Mouse (Mus musculus) forebrain, embryonic 11.5 days (tissue): ENCODE measurements around the gene Celsr1. TPM values are rescaled to one million over a fixed set of nuclear protein-coding genes. Genes with fewer than 3 reads are reported as not detected.
A peak's percentile ranks its signal among the peaks of the same experiment; 100 is the strongest.

Source experiments
- ATAC-seq: fragments of 200-750 bp; cut with Nextera tagmentation; replicated peaks from 2 replicates; pipeline ENCODE4 v1.8.0; 2017; ENCODE audit warnings: moderate TSS enrichment; ENCODE audit not compliant: low FRiP score
- DNase-seq: peaks from one replicate; pipeline ENCODE4 v3.0.0-alpha.2; 2017; ENCODE audit warnings: low spot score
- H3K27ac ChIP-seq: fragments of 300-500 bp; sonication (generic); 2 replicates; pipeline ENCODE4 v1.5.1; 2014; ENCODE audit warnings: low read depth, low read length
- H3K27me3 ChIP-seq: fragments of 300-500 bp; sonication (generic); 2 replicates; pipeline ENCODE4 v1.6.1; 2014; ENCODE audit warnings: mild to moderate bottlenecking, low read length, mixed read lengths; ENCODE audit not compliant: control insufficient read depth, insufficient read depth
- H3K36me3 ChIP-seq: fragments of 300-500 bp; sonication (generic); 2 replicates; pipeline ENCODE4 v1.6.1; 2014; ENCODE audit warnings: mild to moderate bottlenecking, low read length, moderate library complexity, mixed read lengths; ENCODE audit not compliant: control insufficient read depth, insufficient read depth
- H3K4me1 ChIP-seq: fragments of 300-500 bp; sonication (generic); replicated peaks from 2 replicates; pipeline ENCODE4 v1.6.1; 2014; ENCODE audit warnings: low read length, mixed read lengths; ENCODE audit not compliant: control insufficient read depth, insufficient read depth
- H3K4me2 ChIP-seq: fragments of 300-500 bp; sonication (generic); 2 replicates; pipeline ENCODE4 v1.6.1; 2014; ENCODE audit warnings: low read depth, mild to moderate bottlenecking, low read length, moderate library complexity, mixed read lengths; ENCODE audit not compliant: severe bottlenecking
- H3K4me3 ChIP-seq: fragments of 300-500 bp; sonication (generic); 2 replicates; pipeline ENCODE4 v1.5.1; 2014; ENCODE audit warnings: low read depth, low read length
- H3K9ac ChIP-seq: fragments of 300-500 bp; sonication (generic); 2 replicates; pipeline ENCODE4 v1.6.1; 2014; ENCODE audit warnings: low read length
- H3K9me3 ChIP-seq: fragments of 300-500 bp; sonication (generic); 2 replicates; pipeline ENCODE4 v1.6.1; 2016; ENCODE audit warnings: low read length, mixed read lengths; ENCODE audit not compliant: control insufficient read depth
- WGBS: fragments of 180-500 bp; shearing (Covaris S2); extraction: QIAGEN DNeasy Blood & Tissue Kit; methylation state at CpG from one replicate; pipeline ENCODE4 v1.1.7; 2014; 5-methylcytosine and 5-hydroxymethylcytosine counted together
- polyA plus RNA-seq: library from polyadenylated mRNA; unstranded; fragments of >200 nt; fragmentation: Nextera tagmentation; extraction: Ambion mirVana; gene quantifications from 2 replicates; pipeline ENCODE4 v1.2.1, GENCODE M21; 2014

The Celsr1 gene
- polyA plus RNA-seq, 1 experiment from 2014 or later: 7.3 TPM

DNA sequence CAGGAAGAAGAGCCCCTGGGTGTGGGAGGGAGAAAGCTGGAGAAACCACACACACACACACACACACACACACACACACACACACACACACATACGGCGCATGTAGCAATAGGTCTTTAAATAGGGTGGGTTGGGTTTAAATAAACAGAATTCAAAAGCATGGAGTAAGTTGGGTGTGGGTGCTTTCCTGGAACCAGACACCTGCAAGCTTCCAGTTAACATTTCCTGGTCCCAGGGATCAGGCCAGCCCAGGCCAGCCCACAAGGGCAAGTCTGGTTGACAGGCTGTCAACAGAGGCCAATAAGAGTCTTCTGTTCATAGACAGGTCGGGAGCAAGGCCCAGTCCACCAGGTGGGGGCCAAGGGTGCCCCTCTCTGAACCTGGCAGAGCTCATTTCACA is 2.3 kb upstream of the Celsr1 start:
- Histone ChIP-seq H3K9me3 (peaks cover 13% of the 10 kb centered on the region; the same call in 1 of the 2 replicates), H3K4me2 (no peak overlapping the region), H3K9ac (no peak overlapping the region), H3K4me3 (no peak overlapping the region), H3K4me1 (peaks cover 8% of the 10 kb centered on the region), H3K27ac (no peak overlapping the region), H3K27me3 (peaks cover 16% of the 10 kb centered on the region), H3K36me3 (peaks cover 9% of the 10 kb centered on the region; the same call in 1 of the 2 replicates)
- ATAC-seq: no peak
- DNase-seq: no peak
- 77% methylated on average over 3 of the region's 3 CpGs for WGBS

DNA sequence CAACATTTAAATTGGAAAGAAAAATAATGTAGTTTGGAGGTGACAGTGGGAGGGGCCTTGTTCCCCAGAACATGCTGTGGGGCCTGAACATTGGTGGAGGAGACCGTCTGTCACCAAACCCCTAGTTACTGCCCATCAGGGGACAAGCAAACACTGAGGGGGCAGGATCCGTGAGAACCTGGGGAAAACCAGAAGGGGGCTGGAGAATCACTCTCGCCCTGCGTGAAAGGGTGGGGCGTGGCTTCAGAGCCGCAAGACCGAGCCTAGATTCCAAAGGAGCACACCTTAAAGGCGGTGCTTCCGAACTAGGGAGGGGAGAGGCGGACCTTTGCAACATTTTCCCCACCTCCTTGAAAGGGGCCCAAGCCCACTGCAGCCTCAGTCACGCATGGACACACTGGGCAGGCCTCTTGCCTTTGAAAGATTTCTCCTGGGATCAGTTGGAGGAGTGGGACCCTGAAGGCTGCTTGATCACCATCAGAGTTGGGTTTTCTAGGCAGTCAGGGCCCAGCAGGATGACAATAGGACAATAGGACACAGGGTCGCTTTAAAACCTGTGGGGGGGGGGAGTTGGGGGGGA is 1.3 kb upstream of the Celsr1 start:
- Histone ChIP-seq H3K27ac (no peak overlapping the region), H3K4me1 (peaks cover 8% of the 10 kb centered on the region), H3K9ac (no peak overlapping the region), H3K36me3 (peaks cover 20% of the 10 kb centered on the region), H3K27me3 (peaks cover 16% of the 10 kb centered on the region), H3K4me3 (no peak overlapping the region; the same call in 1 of the 2 replicates), H3K4me2 (peak overlapping the region; percentile 88; the same call in 1 of the 2 replicates), H3K9me3 (peaks cover 23% of the 10 kb centered on the region)
- ATAC-seq (no peak; the same call in 1 of the 2 replicates), DNase-seq (peak; percentile 58)
- 2% methylated on average over 12 of the region's 12 CpGs for WGBS

DNA sequence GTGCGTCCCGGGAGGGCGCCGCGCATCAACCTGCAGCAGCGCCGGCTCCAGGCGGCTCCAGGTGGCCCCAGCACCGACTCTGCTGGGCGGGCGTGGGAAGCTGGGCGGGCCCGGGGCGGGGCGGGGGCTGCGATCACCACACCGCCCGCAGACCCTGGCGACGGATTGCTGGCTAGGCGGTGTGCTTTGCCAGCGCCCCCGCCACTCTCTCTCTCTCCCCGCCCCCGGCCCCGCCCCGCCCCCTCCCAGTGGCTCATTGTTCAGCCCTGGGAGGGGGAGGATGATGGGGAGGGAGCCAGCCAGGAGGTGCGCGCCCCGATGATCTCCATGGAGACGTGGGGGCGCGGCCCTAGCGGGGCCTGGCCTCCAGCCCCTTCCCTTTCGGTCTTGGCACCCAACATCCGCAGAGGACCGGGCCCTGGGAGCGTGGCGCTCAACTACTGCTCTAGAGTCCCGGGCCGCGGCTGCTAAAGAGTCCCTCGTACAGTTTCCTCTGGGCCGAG is 495 bp upstream of the Celsr1 start:
- Histone ChIP-seq H3K9me3 (peaks cover 25% of the 10 kb centered on the region), H3K4me3 (peak overlapping the region; percentile 60), H3K9ac (peak overlapping the region; percentile 70), H3K27ac (peak overlapping the region; percentile 65), H3K4me1 (peaks cover 8% of the 10 kb centered on the region), H3K27me3 (peaks cover 16% of the 10 kb centered on the region), H3K36me3 (peaks cover 21% of the 10 kb centered on the region), H3K4me2 (peak overlapping the region; percentile 88)
- DNase-seq (peak; percentile 94), ATAC-seq (peak; percentile 88)
- WGBS: 1% methylated on average over 36 of the region's 44 CpGs

DNA sequence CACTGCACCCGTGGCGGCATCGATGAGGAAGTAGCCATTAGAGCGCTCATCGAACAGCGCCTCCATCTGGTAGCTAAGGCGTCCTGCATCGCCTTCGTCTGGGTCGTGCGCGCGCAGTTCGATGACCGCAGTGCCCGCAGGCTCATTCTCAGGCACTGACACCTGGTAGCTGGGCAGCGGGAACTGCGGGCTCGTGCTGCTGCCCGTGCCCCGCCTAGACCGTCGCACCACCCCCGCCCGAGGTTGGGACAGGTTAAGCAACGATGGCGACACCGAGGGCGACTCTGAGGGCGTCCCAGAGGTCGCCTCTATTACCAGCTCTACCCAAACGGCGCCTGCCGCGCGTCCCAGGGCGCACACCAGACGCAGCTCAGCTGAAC is 776 bp downstream of the Celsr1 start:
- Histone ChIP-seq H3K9me3 (peaks cover 25% of the 10 kb centered on the region), H3K9ac (peak overlapping the region; percentile 70), H3K4me2 (peak overlapping the region; percentile 88), H3K4me1 (peaks cover 8% of the 10 kb centered on the region), H3K4me3 (peak overlapping the region; percentile 60), H3K36me3 (peaks cover 21% of the 10 kb centered on the region), H3K27ac (no peak overlapping the region), H3K27me3 (peaks cover 16% of the 10 kb centered on the region)
- WGBS: under 1% methylated on average over 38 of the region's 38 CpGs
- DNase-seq (peak; percentile 83), ATAC-seq (peak; percentile 6; the same call in 1 of the 2 replicates)

DNA sequence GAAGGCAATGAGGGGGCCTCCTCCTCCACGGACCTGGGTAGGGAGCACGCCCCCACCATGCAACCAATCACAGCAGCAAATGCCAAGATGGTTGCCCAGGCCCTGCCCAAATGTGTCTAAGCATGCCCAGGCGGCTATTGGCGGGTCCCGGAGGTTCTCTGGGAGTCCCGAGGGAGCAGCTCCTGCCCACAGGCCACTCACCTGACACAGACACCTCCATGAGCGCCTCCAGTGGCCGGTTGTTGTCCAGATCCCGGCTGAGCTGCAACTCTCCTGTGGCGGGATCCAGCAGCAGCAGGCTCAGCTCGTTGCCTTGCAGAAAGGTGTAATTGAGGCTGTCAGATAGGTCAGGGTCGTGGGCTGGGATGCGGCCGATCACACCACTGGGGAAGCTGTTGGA is 3.6 kb downstream of the Celsr1 start:
- Histone ChIP-seq H3K4me2 (no peak overlapping the region; the same call in 1 of the 2 replicates), H3K27ac (no peak overlapping the region), H3K4me1 (peaks cover 6% of the 10 kb centered on the region), H3K9ac (no peak overlapping the region), H3K4me3 (no peak overlapping the region), H3K36me3 (peaks cover 21% of the 10 kb centered on the region), H3K9me3 (peaks cover 25% of the 10 kb centered on the region), H3K27me3 (peaks cover 16% of the 10 kb centered on the region)
- WGBS: 81% methylated on average over 14 of the region's 14 CpGs
- no peak for ATAC-seq
- DNase-seq: no peak

DNA sequence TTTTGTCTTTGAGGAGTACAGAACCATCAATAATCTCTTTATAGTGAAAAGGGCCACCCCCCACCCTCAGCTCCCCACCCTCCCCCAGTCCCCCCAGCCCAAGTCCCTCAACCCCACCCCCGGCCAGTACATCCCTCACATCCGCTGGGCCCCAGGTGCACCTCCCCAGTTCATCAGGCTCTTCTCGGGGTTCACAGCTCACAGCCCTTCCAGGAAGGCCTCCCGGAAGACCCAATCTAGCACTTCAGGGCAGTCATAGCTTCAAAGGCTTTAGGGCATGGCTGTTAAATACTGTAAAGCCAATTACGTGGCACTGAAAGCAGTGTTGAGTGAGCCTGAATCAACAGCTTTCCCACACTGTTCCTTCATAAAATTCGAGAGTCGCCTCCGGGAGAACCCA is 5.7 kb downstream of the Celsr1 start:
- H3K9ac ChIP-seq: no peak overlapping the region
- no peak for ATAC-seq
- H3K4me3 ChIP-seq: no peak overlapping the region
- H3K9me3 ChIP-seq: peaks cover 25% of the 10 kb centered on the region
- H3K27me3 ChIP-seq: peaks cover 7% of the 10 kb centered on the region; the same call in 1 of the 2 replicates
- H3K4me1 ChIP-seq: peaks cover 1% of the 10 kb centered on the region; the same call in 1 of the 2 replicates
- DNase-seq: no peak
- WGBS: 86% methylated on average over 8 of the region's 8 CpGs
- H3K27ac ChIP-seq: no peak overlapping the region
- H3K4me2 ChIP-seq: no peak overlapping the region
- H3K36me3 ChIP-seq: peaks cover 21% of the 10 kb centered on the region

DNA sequence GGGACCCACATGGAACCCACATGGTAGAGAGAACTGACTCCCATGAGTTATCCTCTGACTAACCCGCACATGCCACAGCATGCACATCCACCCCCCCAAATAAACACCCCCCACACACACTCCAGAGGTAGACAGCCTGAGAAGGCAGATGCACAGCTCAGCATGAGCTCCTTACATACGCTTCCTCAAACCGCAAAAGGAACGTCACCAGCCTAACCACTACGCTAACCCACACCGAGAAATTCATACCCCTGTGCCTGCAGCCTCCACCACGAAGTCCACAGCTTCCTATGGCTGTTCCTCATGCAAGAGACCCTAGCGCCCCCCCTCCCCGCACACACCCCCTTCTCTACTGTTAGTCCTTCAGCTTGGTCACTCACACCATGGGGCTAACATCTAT is 11.6 kb downstream of the Celsr1 start:
- ATAC-seq (no peak), DNase-seq (no peak)
- 88% methylated on average over 9 of the region's 9 CpGs for WGBS
- no peak overlapping the region for H3K4me2 ChIP-seq
- H3K9me3 ChIP-seq: peaks cover 3% of the 10 kb centered on the region; the same call in 1 of the 2 replicates
- no peak overlapping the region for H3K27ac ChIP-seq
- no peaks in the 10 kb centered on the region for H3K4me1 ChIP-seq
- no peaks in the 10 kb centered on the region for H3K27me3 ChIP-seq
- no peak overlapping the region for H3K9ac ChIP-seq
- no peak overlapping the region for H3K4me3 ChIP-seq
- no peaks in the 10 kb centered on the region for H3K36me3 ChIP-seq

DNA sequence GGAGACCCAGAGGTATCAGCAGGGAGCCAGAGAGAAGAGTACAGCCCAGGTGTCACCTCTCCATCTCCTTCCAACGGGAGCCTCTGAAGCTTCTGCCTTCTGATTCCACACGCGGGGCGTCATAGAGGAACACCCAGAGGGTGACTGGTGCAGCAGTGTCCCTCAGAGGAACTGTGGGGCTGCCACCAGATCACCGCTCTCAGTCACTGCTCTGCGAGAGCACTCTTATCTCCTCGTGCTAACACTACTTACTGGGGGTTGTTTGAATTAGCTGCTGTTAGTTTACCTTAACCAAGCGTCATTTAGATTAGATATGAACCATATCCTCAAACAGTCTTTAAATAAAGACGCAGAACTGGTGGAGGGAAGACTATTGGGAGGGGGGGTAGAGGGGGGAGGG is 12.3 kb downstream of the Celsr1 start:
- no peaks in the 10 kb centered on the region for H3K36me3 ChIP-seq
- no peaks in the 10 kb centered on the region for H3K4me1 ChIP-seq
- H3K9ac ChIP-seq: no peak overlapping the region
- H3K27me3 ChIP-seq: no peaks in the 10 kb centered on the region
- ATAC-seq: no peak
- WGBS: 84% methylated on average over 9 of the region's 9 CpGs
- no peak overlapping the region for H3K27ac ChIP-seq
- no peak for DNase-seq
- H3K9me3 ChIP-seq: peaks cover 3% of the 10 kb centered on the region; the same call in 1 of the 2 replicates
- no peak overlapping the region for H3K4me3 ChIP-seq
- H3K4me2 ChIP-seq: no peak overlapping the region

DNA sequence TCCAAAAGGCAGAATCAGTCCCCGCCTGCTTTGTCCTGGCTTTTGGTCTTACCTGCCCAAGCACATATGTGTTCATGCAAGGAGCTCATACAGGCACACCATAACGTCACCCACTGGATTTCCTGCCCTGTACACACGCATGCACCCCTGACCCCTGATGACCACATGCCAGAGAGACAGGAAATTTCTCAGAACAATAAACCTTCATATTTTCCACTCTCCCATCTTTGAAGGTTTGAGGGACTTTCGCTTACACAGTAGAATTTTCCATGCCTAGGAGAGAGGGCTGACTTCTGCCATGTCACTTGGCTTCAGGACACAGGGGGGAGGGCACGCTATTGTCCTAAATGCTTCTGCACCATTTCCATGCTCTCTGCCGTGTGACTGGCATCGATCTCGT is 13.6 kb downstream of the Celsr1 start:
- Histone ChIP-seq H3K27ac (no peak overlapping the region), H3K36me3 (no peaks in the 10 kb centered on the region), H3K27me3 (no peaks in the 10 kb centered on the region), H3K4me3 (no peak overlapping the region), H3K9ac (no peak overlapping the region), H3K4me2 (no peak overlapping the region), H3K4me1 (no peaks in the 10 kb centered on the region), H3K9me3 (peaks cover 3% of the 10 kb centered on the region; the same call in 1 of the 2 replicates)
- DNase-seq (no peak), ATAC-seq (no peak)
- WGBS: 87% methylated on average over 8 of the region's 8 CpGs
